Mouse (Mus musculus): ENCODE data around the gene Tle6.

GRCm38 (mm10) chr10:81559163-81559626 lies 41.7 kb downstream of the Tle6 start, which contains the start of gene Aes:
- no peak for TF ChIP-seq POLR2A (IDR thresholded peaks at IDR 0.05; ENCODE audit: low read depth, low read length)
- TF ChIP-seq CTCF (conservative IDR thresholded peaks at IDR 0.05; ENCODE audit: insufficient read depth, insufficient read length, low read depth, low read length) = no peak

Data from kidney, adult 2 months (tissue).